Mouse (Mus musculus) heart, postnatal 25 days (tissue): ENCODE results near the gene Gm15517. TPM values are rescaled to one million over a fixed set of nuclear protein-coding genes. Genes with fewer than 3 reads are reported as not detected.
"Not testable (repeated sequence)": the region's sequence is repeated elsewhere in the genome, so short reads cannot be mapped to it uniquely, and the experiment has no call there.

ENCODE experiments used
- DNase-seq: peaks from one replicate; pipeline ENCODE4 v3.0.0; 2022; ENCODE audit warnings: low spot score
- intact Hi-C: fragments of 180-260 bp; cut with DNase I; formaldehyde crosslinking; loops from one replicate; pipeline ENCODE4 v1.15.1; 2025
- total RNA-seq, 2 experiments: library from RNA; stranded (reverse); gene quantifications; 2 replicates each; pipeline ENCODE4 v1.2.3; 2021

Gm15517 gene
- total RNA-seq, 2 experiments from 2014 or later = not detected

GRCm38 (mm10) chr7:44262791-44263643 is 1.8 kb downstream of the Gm15517 start:
- peak; percentile 70 for DNase-seq
- intact Hi-C loops = loop anchor here (1.0 to 5.0 kb wide), 3 partner anchors 39 to 222 kb away; no protein-coding TSS in a partner anchor

GRCm38 (mm10) chr7:44268117-44268516 is 6.9 kb downstream of the Gm15517 start:
- DNase-seq = no peak
- intact Hi-C loops = no loop called here

DNA sequence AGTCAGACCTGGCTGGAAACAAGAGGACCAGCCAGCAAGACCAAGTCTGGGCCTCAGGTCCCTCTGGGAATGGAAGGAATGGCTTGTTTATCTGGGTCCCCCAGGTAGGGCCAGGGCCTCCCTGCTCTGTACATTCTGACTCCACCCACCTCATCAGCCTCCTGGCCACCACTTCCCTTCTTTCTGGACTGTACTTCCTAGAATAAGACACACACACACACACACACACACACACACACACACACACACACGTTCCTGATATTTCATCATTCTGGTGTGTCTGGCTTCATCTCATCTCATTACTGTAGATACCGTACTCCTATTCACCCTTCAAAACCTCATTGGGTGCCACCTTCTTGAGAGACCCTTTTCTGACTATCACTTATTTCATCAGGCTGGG is 8.2 kb downstream of the Gm15517 start:
- intact Hi-C loops = no loop called here
- DNase-seq = no peak

DNA sequence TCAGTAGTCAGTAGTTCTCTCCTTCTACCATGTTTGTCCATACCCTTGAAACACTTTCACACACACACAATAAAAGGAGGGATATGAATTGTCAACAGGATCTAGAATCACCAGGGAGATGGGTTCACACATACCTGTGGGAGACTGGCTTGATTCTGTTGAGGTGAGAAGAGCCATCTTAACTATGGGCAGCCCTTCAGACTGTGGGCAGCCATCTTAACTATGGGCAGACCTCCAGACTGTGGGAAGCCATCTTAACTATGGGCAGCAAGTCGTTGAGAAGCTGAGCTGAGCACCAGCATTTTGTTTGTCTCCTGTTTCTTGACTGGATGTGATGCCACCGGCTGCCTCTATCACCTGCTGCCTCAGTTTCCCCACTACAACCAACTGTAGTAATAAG is 10.1 kb downstream of the Gm15517 start:
- intact Hi-C loops = no loop called here
- no peak for DNase-seq

- intact Hi-C loops = no loop called here
- no peak for DNase-seq
Observed at GRCm38 (mm10) chr7:44272546-44272945, 11.3 kb downstream of the Gm15517 start.

DNA sequence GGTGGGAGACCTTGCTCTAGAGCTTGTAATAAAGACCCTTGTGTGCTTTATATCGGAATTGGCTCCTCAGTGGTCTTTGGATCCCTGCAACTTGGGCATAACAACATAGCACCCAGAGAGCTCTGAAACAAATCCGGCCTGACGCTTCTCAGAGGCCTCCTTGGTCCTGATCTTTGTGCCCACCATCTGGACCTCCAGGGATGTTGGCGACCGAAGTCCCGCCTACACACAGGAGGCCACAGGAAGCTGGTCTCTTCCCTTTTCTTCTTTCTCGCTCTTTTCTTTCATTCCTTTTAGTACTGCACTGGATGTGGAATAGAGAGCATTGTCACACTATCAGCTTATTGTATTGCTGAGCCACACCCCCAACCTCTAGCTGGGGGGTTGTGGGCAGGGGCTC is 12.2 kb downstream of the Gm15517 start:
- intact Hi-C loops = no loop called here
- no peak for DNase-seq

DNA sequence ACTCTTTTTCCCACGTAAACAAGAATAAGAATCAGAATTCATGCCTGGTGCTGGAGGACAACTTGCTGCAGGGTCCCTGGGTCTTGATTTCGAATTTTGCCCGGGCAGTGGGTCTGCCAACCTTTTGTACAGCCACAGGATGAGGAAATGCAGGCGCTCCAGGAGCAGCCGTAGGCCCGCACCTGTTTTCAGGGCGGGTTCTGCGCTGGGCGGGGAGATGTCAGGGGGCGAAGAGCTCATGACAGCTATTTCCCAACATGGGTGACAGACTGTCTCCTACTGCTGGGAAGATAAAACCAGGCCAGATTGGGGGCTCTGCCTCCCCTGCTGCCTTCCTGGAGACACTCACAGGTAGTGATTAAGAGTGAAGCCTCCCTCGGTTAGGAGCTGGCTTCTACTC is 12.8 kb downstream of the Gm15517 start:
- intact Hi-C loops = no loop called here
- DNase-seq = no peak

- DNase-seq = no peak
- intact Hi-C loops = no loop called here
Observed at GRCm38 (mm10) chr7:44275546-44275945, 14.3 kb downstream of the Gm15517 start.

- DNase-seq = no peak
- intact Hi-C loops = no loop called here
Observed at GRCm38 (mm10) chr7:44276461-44277249, 15.4 kb downstream of the Gm15517 start.

DNA sequence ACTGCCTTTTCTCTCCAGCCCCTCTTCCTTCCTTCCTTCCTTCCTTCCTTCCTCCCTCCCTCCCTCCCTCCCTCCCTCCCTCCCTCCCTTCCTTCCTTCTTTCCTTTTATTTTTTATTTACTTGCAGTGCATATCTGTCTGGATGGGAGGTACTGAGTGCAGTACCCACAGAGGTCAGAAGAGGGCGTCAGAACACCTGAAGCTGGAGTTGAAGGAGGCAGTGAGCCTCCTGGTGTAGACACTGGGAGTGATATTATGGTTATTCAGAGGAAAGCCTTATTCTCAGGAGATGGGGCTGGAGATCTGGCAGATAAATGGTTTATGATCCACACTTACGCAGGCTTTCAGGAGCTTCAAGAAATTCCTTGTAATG is 16.0 kb downstream of the Gm15517 start:
- intact Hi-C loops = no loop called here
- no peak for DNase-seq

DNA sequence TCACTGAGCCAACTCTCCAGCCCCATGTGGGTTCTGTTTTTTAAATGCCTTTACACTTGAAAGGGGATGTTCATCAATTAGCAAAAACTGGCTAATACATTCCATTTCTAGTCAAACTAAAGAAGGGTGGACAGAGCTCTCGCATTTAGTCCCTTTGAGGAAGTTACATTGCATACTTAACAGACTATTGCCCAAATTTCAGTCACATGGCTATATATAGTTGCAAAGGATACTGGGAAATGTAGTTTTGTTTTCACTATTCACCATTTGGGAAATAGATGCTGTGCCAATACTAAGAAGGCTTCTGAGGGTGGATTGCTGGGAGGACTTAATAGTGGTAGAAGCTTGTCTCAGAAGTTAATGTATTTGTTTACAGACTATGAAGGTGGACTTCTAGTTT is 19.7 kb downstream of the Gm15517 start:
- intact Hi-C loops = no loop called here
- DNase-seq = no peak

DNA sequence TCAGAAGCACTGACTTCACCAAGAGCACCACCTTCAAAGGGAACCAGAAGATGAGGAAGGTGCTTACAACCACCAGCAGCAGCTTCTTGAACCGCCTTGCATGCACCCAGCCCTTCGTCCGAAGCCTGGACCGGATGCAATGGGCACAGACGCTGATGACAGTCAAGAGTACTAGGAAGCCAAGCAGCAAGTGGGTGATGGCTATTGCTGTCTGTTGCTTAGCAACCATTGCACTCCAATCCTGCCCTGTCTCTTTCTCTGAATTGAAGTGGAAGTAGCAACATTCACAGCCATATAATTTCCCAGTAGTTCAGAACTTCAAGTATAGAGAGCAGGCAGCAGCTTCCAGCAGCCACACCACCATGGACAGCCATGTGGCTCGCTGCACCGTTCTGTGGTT is 20.3 kb downstream of the Gm15517 start:
- no peak for DNase-seq
- intact Hi-C loops = no loop called here

DNA sequence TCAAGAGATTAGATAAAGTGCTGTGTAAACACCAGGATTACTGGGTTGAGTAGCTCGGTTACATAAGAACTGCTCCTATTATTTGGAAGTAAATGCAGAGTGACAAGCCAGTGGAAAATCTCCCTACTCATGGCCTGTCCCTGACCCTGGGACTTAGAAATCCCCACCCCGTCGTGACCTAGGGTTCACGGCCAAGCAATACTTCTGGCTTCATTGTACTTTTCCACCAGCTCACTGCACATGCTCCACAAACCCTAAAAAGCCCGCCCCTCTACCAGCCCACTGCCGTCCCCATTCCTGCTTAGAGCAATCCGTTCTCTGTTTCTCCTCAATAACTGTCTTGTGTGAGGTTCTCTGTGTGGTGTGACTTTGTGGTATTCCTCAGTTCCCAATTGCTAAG is 26.5 kb downstream of the Gm15517 start:
- intact Hi-C loops = no loop called here
- DNase-seq = no peak

- intact Hi-C loops = no loop called here
- no peak for DNase-seq
Observed at GRCm38 (mm10) chr7:44290986-44291385, 29.7 kb downstream of the Gm15517 start.

DNA sequence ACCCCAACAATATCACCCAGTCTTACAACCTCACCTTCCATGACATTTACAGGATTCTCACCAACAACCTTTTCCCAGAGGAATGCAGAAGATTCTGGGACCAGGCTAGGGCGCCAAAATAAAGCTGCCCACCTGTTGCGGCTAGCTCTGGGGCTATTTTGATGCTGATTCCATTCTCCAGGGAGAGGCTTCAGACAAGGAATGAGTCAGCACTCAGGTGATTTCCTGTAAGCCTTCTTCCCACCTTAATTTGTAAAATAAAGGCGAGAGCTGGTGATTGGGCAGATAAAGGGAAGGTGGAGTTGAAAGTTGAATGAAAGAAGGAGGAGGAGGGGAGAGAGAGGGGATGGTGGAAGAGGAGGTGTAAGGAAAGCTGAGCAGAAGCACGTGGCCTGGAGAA is 30.2 kb downstream of the Gm15517 start:
- intact Hi-C loops = no loop called here

DNA sequence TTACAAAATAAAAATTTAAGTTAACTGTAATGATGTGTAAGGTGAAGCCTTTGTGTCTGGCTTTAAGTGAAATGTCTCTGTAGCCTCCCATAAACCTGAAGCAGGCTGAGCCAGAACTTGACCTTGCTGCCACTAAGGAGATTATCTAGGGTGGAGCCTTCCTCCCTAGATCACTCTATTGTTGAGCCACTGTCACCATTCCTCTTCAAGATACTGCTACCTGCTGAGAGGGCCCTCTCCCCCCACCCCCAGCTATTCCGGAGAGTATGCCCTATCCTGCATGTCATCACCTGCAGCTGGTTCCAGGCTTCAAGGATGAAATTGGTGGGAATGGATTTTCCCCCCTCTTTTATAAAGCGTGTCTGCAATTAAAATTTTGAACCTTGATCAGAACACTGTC is 36.3 kb downstream of the Gm15517 start:
- intact Hi-C loops, DNase-seq: not testable (repeated sequence)

More for the DNA sequence above, 30.2 kb downstream of the Gm15517 start:
- no peak for DNase-seq

- DNase-seq = no peak
- intact Hi-C loops = loop anchor here (5.0 kb wide), 1 partner anchor 41 kb away; the partner anchor contains the start of gene Gm15517
Observed at GRCm38 (mm10) chr7:44303346-44304340, 42.4 kb downstream of the Gm15517 start.

GRCm38 (mm10) chr7:44304463-44304774 is 43.2 kb downstream of the Gm15517 start:
- intact Hi-C loops = loop anchor here (5.0 kb wide), 1 partner anchor 42 kb away; the partner anchor contains the start of gene Gm15517
- DNase-seq = no peak

DNA sequence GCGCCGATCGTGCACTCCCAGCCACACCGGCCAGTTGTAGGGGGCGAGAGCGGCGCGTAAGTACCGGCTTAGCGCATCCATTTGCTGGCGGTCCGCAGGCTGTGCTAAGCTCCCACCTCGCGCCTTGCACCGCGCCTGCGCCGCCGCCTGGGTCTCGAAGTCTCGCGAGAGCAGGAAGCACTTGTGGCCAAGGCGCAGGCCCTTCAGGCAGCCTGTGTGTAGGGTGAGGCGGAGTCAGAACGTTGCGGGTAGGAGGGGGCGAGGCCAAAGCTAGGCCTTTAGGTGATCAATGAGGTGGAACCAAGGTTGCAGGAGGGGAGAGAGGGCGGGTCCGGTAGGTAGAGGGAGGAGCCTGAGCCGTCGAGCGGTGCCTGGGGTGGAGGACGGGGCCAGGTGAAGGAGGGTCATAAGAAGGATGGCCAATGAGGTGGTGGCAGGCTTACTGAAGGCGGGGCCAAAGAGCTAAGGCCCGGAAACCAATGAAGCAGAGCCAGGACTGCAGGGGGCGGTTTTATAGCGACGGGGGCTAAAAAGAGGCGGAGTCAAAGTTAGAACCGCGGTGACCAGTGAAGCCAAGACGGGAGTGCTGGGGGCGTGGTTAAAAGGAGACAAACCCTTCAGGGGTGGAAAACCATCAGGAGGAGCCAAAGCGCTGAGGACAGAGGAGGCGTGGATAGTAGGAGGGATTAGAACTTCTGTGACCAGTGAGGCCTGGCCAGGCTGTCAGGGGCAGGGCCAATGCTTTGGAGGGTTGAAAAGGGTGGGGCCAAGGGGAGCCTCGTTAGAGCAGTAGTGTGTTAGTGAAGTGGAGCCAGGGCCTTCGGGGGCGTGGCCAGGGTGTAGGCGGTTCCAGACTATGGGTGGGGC is 43.8 kb downstream of the Gm15517 start:
- intact Hi-C loops = loop anchor here (5.0 kb wide), 1 partner anchor 43 kb away; the partner anchor contains the start of gene Gm15517
- DNase-seq = peak; percentile 94
